Mouse (Mus musculus): ENCODE measurements around the gene Duox2.

- TF ChIP-seq POLR2A (IDR thresholded peaks at IDR 0.05; ENCODE audit: extremely low read depth, insufficient read depth, low read length) (no peak), CTCF (IDR thresholded peaks at IDR 0.05; ENCODE audit: low read depth, low read length) (peak; percentile 57)
These were observed 31.6 kb downstream of the Duox2 start for GRCm38 (mm10) chr2:122266407-122267193.

All from liver, adult 2 months (tissue).